Comparison of ENCODE assay signal across 9 mouse cellular contexts in genomic region chr2:71031973-71032794, GRCm38 (mm10). TPM values are rescaled to one million over a fixed set of nuclear protein-coding genes. Genes with fewer than 3 reads are reported as not detected.
DNase-seq lines count a peak whose midpoint lies in the region; TF ChIP-seq lines count a peak whose summit lies in the region.
"Had no signal": no experiment of that assay in that cellular context is flagged by ENCODE, and none has a peak within 500 bp of the region (broad histone marks: within the 10 kb centered on the region; RNA-seq: fewer than 3 reads in every experiment).

No protein-coding gene starts in this region.

- peak; percentile 36 for DNase-seq in retina, embryonic 14.5 days (ENCODE audit: low spot score)
- DNase-seq in retina, postnatal 1 day = no peak
- peak; percentile 72 for DNase-seq in brain, embryonic 14.5 days (ENCODE audit: low read depth)
- peak; percentile 92 for DNase-seq in induced T-regulatory cell, adult 2 months (ENCODE audit: low read depth)
- peak; percentile 74 to 75 for DNase-seq in spleen, postnatal 36 days (ENCODE audit: low spot score in 2 of 2)
- DNase-seq in urinary bladder, postnatal 14 days (ENCODE audit: low spot score) = no peak
- no peak for DNase-seq in gastrocnemius, adult 18-20 months (ENCODE audit: low spot score)
- DNase-seq: cerebellum, adult 18-20 months; liver, embryonic 13.5 days had no signal

- TF ChIP-seq POLR2A in brain, embryonic 14.5 days (IDR thresholded peaks at IDR 0.05; ENCODE audit: borderline replicate concordance, extremely low read depth, insufficient read depth, insufficient read length, poor library complexity, severe bottlenecking) = no peak

- no peak for TF ChIP-seq CTCF in brain, embryonic 14.5 days (IDR thresholded peaks at IDR 0.05; ENCODE audit: borderline replicate concordance, extremely low read depth, insufficient read depth, insufficient read length)

RNA-seq across cellular contexts. Expression of gene Dcaf17, which starts 22.9 kb away (rescaled TPM):
- polyA plus RNA-seq in brain, embryonic 14.5 days (2012; rRNA removed) = 10.0 and 11.2 TPM in 2 replicates
- 1 to 10 TPM; 4.2 to 5.1 TPM for total RNA-seq in gastrocnemius, adult 18-20 months (2021)

RNA-seq across cellular contexts. Expression of gene Mettl8, which starts 23.2 kb away (rescaled TPM):
- 11.8 and 13.2 TPM in 2 replicates for polyA plus RNA-seq in brain, embryonic 14.5 days (2012; rRNA removed)
- 1 to 10 TPM; 4.3 to 5.4 TPM for total RNA-seq in gastrocnemius, adult 18-20 months (2021)

Comparison
In these comparisons a context has a peak if more than half of its experiments do, and no peak if none do; other contexts are left out.
1. DNase-seq: peak in retina, embryonic 14.5 days (single experiment), brain, embryonic 14.5 days (single experiment), induced T-regulatory cell, adult 2 months (single experiment) and spleen, postnatal 36 days (2 of 2); none in retina, postnatal 1 day (single experiment), urinary bladder, postnatal 14 days (single experiment) and gastrocnemius, adult 18-20 months (single experiment).